Mouse (Mus musculus) CH12.LX (cell line): ENCODE data around the gene Klf7. TPM values are rescaled to one million over a fixed set of nuclear protein-coding genes. Genes with fewer than 3 reads are reported as not detected.

Experiments used
- DNase-seq: peaks from one replicate; pipeline ENCODE4 v3.0.0-alpha.2; 2013; ENCODE audit errors: extremely low read depth
- H3K27ac ChIP-seq: 2 replicates; pipeline ENCODE4 v1.5.1; 2012; ENCODE audit warnings: low read depth, mild to moderate bottlenecking, control low read depth, moderate library complexity; ENCODE audit not compliant: insufficient read depth
- H3K27me3 ChIP-seq: replicated peaks from 2 replicates; pipeline ENCODE3; 2012; ENCODE audit warnings: inconsistent platforms
- H3K36me3 ChIP-seq, 2 experiments: replicated peaks in 1 of 2; 2 replicates each; pipeline versions ENCODE3 to v1.6.1; 2012; ENCODE audit warnings: inconsistent platforms in 1 of 2, low read length in 1 of 2, mild to moderate bottlenecking in 1 of 2, mixed read lengths in 1 of 2, moderate library complexity in 1 of 2; ENCODE audit not compliant: control insufficient read depth in 1 of 2, insufficient read depth in 1 of 2
- H3K4me1 ChIP-seq, 2 experiments: 2 replicates each; pipeline ENCODE4 v1.6.1; 2012; ENCODE audit warnings: inconsistent platforms in 1 of 2, moderate library complexity in 1 of 2; ENCODE audit not compliant: insufficient read depth in 2 of 2, control insufficient read depth in 1 of 2
- H3K4me2 ChIP-seq: 2 replicates; pipeline ENCODE4 v1.6.1; 2012; ENCODE audit warnings: low read depth, mild to moderate bottlenecking, control low read depth; ENCODE audit not compliant: poor library complexity, insufficient read depth, severe bottlenecking
- H3K4me3 ChIP-seq, 3 experiments: fragments of 150-350 bp in 1 of 3; sonication (generic) in 1 of 3; replicated peaks in 1 of 3; 2 replicates each; pipeline versions ENCODE3 to v1.5.1; 2011 to 2012; ENCODE audit warnings: low read depth in 2 of 3, low read length in 2 of 3, mild to moderate bottlenecking in 2 of 3, moderate library complexity in 2 of 3, control low read depth in 1 of 3, improper control_type of control experiment in 1 of 3, inconsistent platforms in 1 of 3, mixed read lengths in 1 of 3; ENCODE audit not compliant: poor library complexity in 1 of 3
- H3K79me2 ChIP-seq: replicated peaks from 2 replicates; pipeline ENCODE4 v1.6.1; 2012; ENCODE audit warnings: mild to moderate bottlenecking, moderate library complexity; ENCODE audit not compliant: control insufficient read depth, poor library complexity, insufficient read depth, severe bottlenecking; ENCODE audit errors: extremely low read depth
- H3K9ac ChIP-seq: 2 replicates; pipeline ENCODE4 v1.6.1; 2012; ENCODE audit warnings: low read depth, mild to moderate bottlenecking, control low read depth, moderate library complexity; ENCODE audit not compliant: insufficient read depth
- H3K9me3 ChIP-seq: replicated peaks from 2 replicates; pipeline ENCODE3; 2012; ENCODE audit warnings: low read length, inconsistent platforms, mixed read lengths
- BHLHE40 ChIP-seq: IDR thresholded peaks from 2 replicates; pipeline ENCODE4 v1.6.1; 2011; ENCODE audit warnings: mild to moderate bottlenecking, low read depth, low read length, improper control_type of control experiment
- CHD1 ChIP-seq: IDR thresholded peaks from 2 replicates; pipeline ENCODE4 v1.6.1; 2012; ENCODE audit warnings: low read depth, low read length, improper control_type of control experiment, inconsistent platforms
- CHD2 ChIP-seq: IDR thresholded peaks from 2 replicates; pipeline ENCODE4 v1.6.1; 2011; ENCODE audit warnings: low read length, improper control_type of control experiment
- CTCF ChIP-seq, 2 experiments: IDR thresholded peaks in 1 of 2; conservative IDR thresholded peaks in 1 of 2; 2 replicates each; pipeline ENCODE4 v1.5.1; 2011 to 2012; ENCODE audit warnings: low read depth in 2 of 2, low read length in 2 of 2, improper control_type of control experiment in 1 of 2, inconsistent platforms in 1 of 2, mild to moderate bottlenecking in 1 of 2, moderate library complexity in 1 of 2
- E2F4 ChIP-seq: IDR thresholded peaks from 2 replicates; pipeline ENCODE4 v1.6.1; 2011; ENCODE audit warnings: low read depth, low read length, improper control_type of control experiment; ENCODE audit not compliant: insufficient replicate concordance
- ELF1 ChIP-seq: IDR thresholded peaks from 2 replicates; pipeline ENCODE4 v1.6.1; 2014; ENCODE audit warnings: low read depth, mild to moderate bottlenecking, inconsistent platforms, low read length, improper control_type of control experiment
- EP300 ChIP-seq: IDR thresholded peaks from 2 replicates; pipeline ENCODE4 v1.6.1; 2011; ENCODE audit warnings: low read length, improper control_type of control experiment
- ETS1 ChIP-seq: conservative IDR thresholded peaks from 2 replicates; pipeline ENCODE4 v1.6.1; 2012; ENCODE audit warnings: low read depth, mild to moderate bottlenecking, inconsistent platforms, low read length, improper control_type of control experiment, moderate library complexity
- GABPA ChIP-seq: IDR thresholded peaks from 2 replicates; pipeline ENCODE4 v1.6.1; 2012; ENCODE audit warnings: low read depth, low read length, improper control_type of control experiment, inconsistent platforms; ENCODE audit not compliant: insufficient replicate concordance
- HCFC1 ChIP-seq: IDR thresholded peaks from 2 replicates; pipeline ENCODE4 v1.6.1; 2012; ENCODE audit warnings: low read depth, mild to moderate bottlenecking, inconsistent platforms, low read length, improper control_type of control experiment
- IRF4 ChIP-seq: IDR thresholded peaks from 2 replicates; pipeline ENCODE4 v1.6.1; 2014; ENCODE audit warnings: low read depth, mild to moderate bottlenecking, inconsistent platforms, low read length, improper control_type of control experiment
- JUN ChIP-seq: IDR thresholded peaks from 2 replicates; pipeline ENCODE4 v1.6.1; 2011; ENCODE audit warnings: low read depth, mild to moderate bottlenecking, low read length, improper control_type of control experiment, moderate library complexity; ENCODE audit not compliant: insufficient read depth
- JUND ChIP-seq: conservative IDR thresholded peaks from 2 replicates; pipeline ENCODE4 v1.6.1; 2011; ENCODE audit warnings: low read depth, low read length, improper control_type of control experiment
- KAT2A ChIP-seq: IDR thresholded peaks from 2 replicates; pipeline ENCODE4 v1.6.1; 2012; ENCODE audit warnings: low read length, improper control_type of control experiment, inconsistent platforms; ENCODE audit not compliant: insufficient replicate concordance
- MAFK ChIP-seq: IDR thresholded peaks from 2 replicates; pipeline ENCODE4 v1.6.1; 2011; ENCODE audit warnings: low read length, improper control_type of control experiment; ENCODE audit not compliant: insufficient replicate concordance
- MAZ ChIP-seq: IDR thresholded peaks from 2 replicates; pipeline ENCODE4 v1.6.1; 2012; ENCODE audit warnings: low read depth, mild to moderate bottlenecking, inconsistent platforms, low read length, improper control_type of control experiment, moderate library complexity
- MEF2A ChIP-seq: IDR thresholded peaks from 2 replicates; pipeline ENCODE4 v1.6.1; 2014; ENCODE audit warnings: low read depth, mild to moderate bottlenecking, inconsistent platforms, low read length, improper control_type of control experiment, borderline replicate concordance
- MXI1 ChIP-seq: IDR thresholded peaks from 2 replicates; pipeline ENCODE4 v1.6.1; 2011; ENCODE audit warnings: mild to moderate bottlenecking, low read depth, low read length, improper control_type of control experiment
- MYC ChIP-seq: IDR thresholded peaks from 2 replicates; pipeline ENCODE4 v1.6.1; 2011; ENCODE audit warnings: low read depth, mild to moderate bottlenecking, improper control_type of control experiment, low read length
- NELFE ChIP-seq: IDR thresholded peaks from 2 replicates; pipeline ENCODE4 v1.6.1; 2011; ENCODE audit warnings: low read depth, low read length, improper control_type of control experiment
- NRF1 ChIP-seq: IDR thresholded peaks from 2 replicates; pipeline ENCODE4 v1.6.1; 2014; ENCODE audit warnings: low read depth, mild to moderate bottlenecking, inconsistent platforms, low read length, improper control_type of control experiment, moderate library complexity
- PAX5 ChIP-seq: IDR thresholded peaks from 2 replicates; pipeline ENCODE4 v1.6.1; 2012; ENCODE audit warnings: low read length, inconsistent platforms, mixed read lengths
- POLR2A ChIP-seq: IDR thresholded peaks from 2 replicates; pipeline ENCODE4 v1.6.1; 2011; ENCODE audit warnings: low read depth, mild to moderate bottlenecking, improper control_type of control experiment, low read length
- POLR2AphosphoS2 ChIP-seq: IDR thresholded peaks from 2 replicates; pipeline ENCODE4 v1.6.1; 2011; ENCODE audit warnings: low read depth, low read length, improper control_type of control experiment
- RAD21 ChIP-seq: IDR thresholded peaks from 2 replicates; pipeline ENCODE4 v1.6.1; 2011; ENCODE audit warnings: low read depth, mild to moderate bottlenecking, low read length, improper control_type of control experiment, moderate library complexity
- RCOR1 ChIP-seq: conservative IDR thresholded peaks from 2 replicates; pipeline ENCODE4 v1.6.1; 2012; ENCODE audit warnings: low read depth, mild to moderate bottlenecking, inconsistent platforms, low read length, improper control_type of control experiment
- SIN3A ChIP-seq: IDR thresholded peaks from 2 replicates; pipeline ENCODE4 v1.6.1; 2012; ENCODE audit warnings: low read length, improper control_type of control experiment, inconsistent platforms
- SMC3 ChIP-seq: IDR thresholded peaks from 2 replicates; pipeline ENCODE4 v1.6.1; 2011; ENCODE audit warnings: low read depth, low read length, improper control_type of control experiment
- TBP ChIP-seq: conservative IDR thresholded peaks from 2 replicates; pipeline ENCODE4 v1.6.1; 2011; ENCODE audit warnings: low read depth, low read length, improper control_type of control experiment
- TCF12 ChIP-seq: IDR thresholded peaks from 2 replicates; pipeline ENCODE4 v1.6.1; 2014; ENCODE audit warnings: low read depth, mild to moderate bottlenecking, inconsistent platforms, low read length, improper control_type of control experiment
- UBTF ChIP-seq: IDR thresholded peaks from 2 replicates; pipeline ENCODE4 v1.6.1; 2012; ENCODE audit warnings: low read depth, mild to moderate bottlenecking, inconsistent platforms, low read length, improper control_type of control experiment, moderate library complexity
- USF1 ChIP-seq: IDR thresholded peaks from 2 replicates; pipeline ENCODE4 v1.6.1; 2014; ENCODE audit warnings: low read depth, mild to moderate bottlenecking, inconsistent platforms, low read length, improper control_type of control experiment
- USF2 ChIP-seq: conservative IDR thresholded peaks from 2 replicates; pipeline ENCODE4 v1.6.1; 2011; ENCODE audit warnings: low read depth, low read length, improper control_type of control experiment
- ZC3H11A ChIP-seq: IDR thresholded peaks from 2 replicates; pipeline ENCODE4 v1.6.1; 2012; ENCODE audit warnings: low read depth, mild to moderate bottlenecking, inconsistent platforms, low read length, improper control_type of control experiment
- ZKSCAN1 ChIP-seq: IDR thresholded peaks from 2 replicates; pipeline ENCODE4 v1.6.1; 2012; ENCODE audit warnings: low read depth, inconsistent platforms, low read length, improper control_type of control experiment, borderline replicate concordance
- ZMIZ1 ChIP-seq: IDR thresholded peaks from 2 replicates; pipeline ENCODE4 v1.6.1; 2012; ENCODE audit warnings: low read depth, mild to moderate bottlenecking, inconsistent platforms, low read length, improper control_type of control experiment
- ZNF384 ChIP-seq: IDR thresholded peaks from 2 replicates; pipeline ENCODE4 v1.6.1; 2012; ENCODE audit warnings: low read depth, low read length, improper control_type of control experiment, inconsistent platforms
- dilution Hi-C: fragments of 300-500 bp; cut with MboI; formaldehyde crosslinking; loops from 2 replicates; pipeline ENCODE4 v1.14.3; 2020; ENCODE audit warnings: low sequenced_read_pairs; ENCODE audit not compliant: extremely low pct_unique_long_range_greater_than_20kb, extremely low pct_ligation_motif_present
- in situ Hi-C: fragments of 300-500 bp; cut with MboI; formaldehyde crosslinking; loops from 3 replicates; pipeline ENCODE4 v1.14.3; 2019; ENCODE audit warnings: low sequenced_read_pairs, low pct_ligation_motif_present, low pct_unique_long_range_greater_than_20kb, mixed read lengths
- polyA plus RNA-seq: library from polyadenylated mRNA; unstranded; fragments of >175 nt; gene quantifications from 2 replicates; pipeline ENCODE4 v1.2.1, GENCODE M21; 2012; ENCODE audit warnings: low read depth; ENCODE audit not compliant: insufficient read length
- total RNA-seq, 2 experiments: library from RNA; depleted of rRNA; stranded (reverse); fragments of 300-350 nt in 1 of 2; fragments of >200 nt in 1 of 2; gene quantifications; 2 replicates each; pipeline ENCODE4 v1.2.3; 2012 to 2014

The Klf7 gene
- 4.7 and 6.2 TPM in 2 replicates for total RNA-seq (2012; rRNA removed)
- 3.7 and 4.3 TPM in 2 replicates for total RNA-seq (2014; rRNA removed)
- 6.5 and 6.7 TPM in 2 replicates for polyA plus RNA-seq

DNA sequence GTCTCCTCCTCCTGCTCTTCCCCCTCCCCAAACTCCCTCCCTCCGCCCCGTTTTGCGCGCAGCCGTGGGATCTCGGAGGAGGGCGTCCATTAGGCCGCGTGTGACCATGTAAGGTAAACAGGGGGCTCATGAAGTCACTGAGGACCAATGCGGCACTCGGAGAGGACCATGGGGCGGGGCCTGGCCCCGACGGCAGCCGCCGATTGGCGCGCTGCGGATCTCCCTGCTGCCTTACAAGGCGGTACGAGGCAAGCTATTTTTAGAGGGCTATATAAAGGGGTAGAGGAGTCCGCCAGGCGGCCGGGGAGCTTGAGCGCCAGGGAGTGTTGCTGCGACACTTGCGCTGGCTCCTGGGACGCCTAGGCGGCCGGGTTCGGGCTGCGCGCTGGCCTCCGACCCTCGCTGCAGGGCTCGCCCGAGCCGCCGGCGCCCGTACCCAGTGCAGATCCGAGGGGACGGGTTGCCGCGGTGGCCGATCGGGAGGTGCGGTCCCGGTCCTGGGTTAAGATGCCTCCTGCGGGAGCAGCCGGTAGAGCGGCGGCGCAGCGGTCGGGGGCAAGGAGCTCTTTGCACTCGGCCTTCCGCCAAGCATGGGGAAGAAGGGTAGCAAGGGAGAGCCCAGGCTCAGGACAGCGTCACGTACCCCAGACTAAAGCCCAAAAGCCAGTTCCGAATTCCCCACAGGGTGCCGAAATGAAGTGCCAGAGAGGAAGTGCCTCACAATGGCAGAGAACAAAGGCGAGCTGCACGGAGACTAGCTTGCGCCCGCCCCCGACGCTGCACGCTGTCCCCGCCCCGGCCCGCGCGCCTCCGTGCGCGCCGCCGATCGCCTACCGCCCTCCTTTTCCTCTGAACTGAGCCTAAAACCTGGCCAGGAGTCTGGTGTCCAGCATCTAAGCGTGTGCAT is at the start of gene Klf7:
TSS of gene Klf7 (minus strand) at position 724 of the 907 bp plus-strand sequence.
- H3K36me3 ChIP-seq: peaks cover 0 to 3% of the 10 kb centered on the region in 2 experiments
- H3K79me2 ChIP-seq: peaks cover 4% of the 10 kb centered on the region; the same call in 1 of the 2 replicates
- H3K9ac ChIP-seq: peak within 1 kb of the TSS; percentile 77
- H3K9me3 ChIP-seq: no peaks in the 10 kb centered on the region
- peak; percentile 97 for DNase-seq
- dilution Hi-C loops: no loop called here
- peaks cover 4 to 36% of the 10 kb centered on the region in 2 experiments for H3K4me1 ChIP-seq
- in situ Hi-C loops: loop anchor here (10.0 to 25.0 kb wide), 2 partner anchors 73 to 315 kb away; no protein-coding TSS in a partner anchor
- H3K4me3 ChIP-seq: peak within 1 kb of the TSS; percentile 66 to 97 (median 90)
- H3K27ac ChIP-seq: peak within 1 kb of the TSS; percentile 86
- H3K27me3 ChIP-seq: no peaks in the 10 kb centered on the region
- H3K4me2 ChIP-seq: peak within 1 kb of the TSS; percentile 95; the same call in 1 of the 2 replicates
- TF ChIP-seq ZKSCAN1: no peak
- peak; percentile 8; the same call in 1 of the 2 replicates for TF ChIP-seq SMC3
- peak; percentile 90 for TF ChIP-seq NELFE
- TF ChIP-seq PAX5: no peak
- TF ChIP-seq MXI1: no peak
- TF ChIP-seq ZC3H11A: no peak
- TF ChIP-seq GABPA: no peak
- peak; percentile 38; the same call in 1 of the 2 replicates for TF ChIP-seq BHLHE40
- peak; percentile 82 for TF ChIP-seq CHD2
- peak; percentile 96 for TF ChIP-seq ZMIZ1
- TF ChIP-seq MAZ: peak; percentile 97
- peak; percentile 45 for TF ChIP-seq ETS1
- no peak for TF ChIP-seq RCOR1
- no peak for TF ChIP-seq USF1
- no peak for TF ChIP-seq USF2
- no peak for TF ChIP-seq EP300
- peak; percentile 35; the same call in 1 of the 2 replicates for TF ChIP-seq UBTF
- TF ChIP-seq JUN: peak; percentile 71
- 0 out of 2 replicates have a peak, but pooled peaks have one; percentile 63 for TF ChIP-seq E2F4
- TF ChIP-seq CHD1: no peak
- peak; percentile 69 for TF ChIP-seq ELF1
- TF ChIP-seq MEF2A: peak; percentile 99
- TF ChIP-seq POLR2A: peak; percentile 92
- TF ChIP-seq ZNF384: no peak
- no peak for TF ChIP-seq JUND
- TF ChIP-seq TBP: peak; percentile 95
- TF ChIP-seq POLR2AphosphoS2: peak; percentile 95
- no peak for TF ChIP-seq CTCF (conservative IDR thresholded peaks at IDR 0.05 in 1 of 2, IDR thresholded peaks at IDR 0.05 in 1 of 2; ENCODE audit: low read depth in 2 of 2, low read length in 2 of 2)
- no peak; the same call in 1 of the 2 replicates for TF ChIP-seq HCFC1
- no peak; the same call in 1 of the 2 replicates for TF ChIP-seq RAD21
- TF ChIP-seq KAT2A: peak; percentile 57; the same call in 1 of the 2 replicates
- TF ChIP-seq MYC: no peak; the same call in 1 of the 2 replicates
- 0 out of 2 replicates have a peak, but pooled peaks have one; percentile 16 for TF ChIP-seq MAFK
- TF ChIP-seq NRF1: peak; percentile 74
- TF ChIP-seq IRF4: peak; percentile 23; the same call in 1 of the 2 replicates
- TF ChIP-seq SIN3A: peak; percentile 72
- TF ChIP-seq TCF12: peak; percentile 80
